Mouse (Mus musculus): ENCODE measurements around the gene Clec9a. TPM values are rescaled to one million over a fixed set of nuclear protein-coding genes. Genes with fewer than 3 reads are reported as not detected.

Clec9a gene
- total RNA-seq, 1 experiment: not detected

DNA sequence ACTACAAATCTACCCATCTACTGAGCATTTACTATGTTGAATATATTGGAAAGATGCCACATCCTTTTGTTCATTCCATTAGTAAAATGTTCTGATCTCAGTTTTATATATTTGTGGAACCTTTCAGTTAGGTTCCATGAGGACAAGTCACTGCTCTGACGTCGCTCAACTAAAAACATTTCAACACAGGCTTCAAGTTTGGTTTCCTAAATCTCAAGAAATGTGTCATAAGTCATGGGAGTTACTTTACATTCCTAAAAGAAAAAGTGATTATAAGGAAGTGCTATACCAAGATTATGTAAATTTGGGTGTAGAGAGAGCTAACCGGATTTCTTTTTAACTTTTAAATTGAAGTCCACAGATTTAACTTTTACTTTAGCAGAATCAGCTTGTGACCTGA is 27.4 kb downstream of the Clec9a start:
- Histone ChIP-seq H3K9me3 (ENCODE audit: control insufficient read depth, insufficient read depth, low read depth, low read length) (no peaks in the 10 kb centered on the region), H3K36me3 (ENCODE audit: control insufficient read depth, insufficient read depth, low read length, poor library complexity, severe bottlenecking) (no peaks in the 10 kb centered on the region), H3K4me1 (ENCODE audit: control insufficient read depth in 2 of 2, insufficient read depth in 2 of 2, low read length in 2 of 2, poor library complexity in 1 of 2) (no peaks in the 10 kb centered on the region), H3K4me3 (ENCODE audit: insufficient read depth in 1 of 2, low read depth in 1 of 2, low read length in 2 of 2, poor library complexity in 1 of 2, severe bottlenecking in 1 of 2) (no peak overlapping the region), H3K27ac (ENCODE audit: insufficient read depth, low read depth, low read length, poor library complexity, severe bottlenecking) (no peak overlapping the region), H3K9ac (ENCODE audit: insufficient read depth, low read depth, low read length, poor library complexity, severe bottlenecking) (no peak overlapping the region)
- TF ChIP-seq HCFC1 (IDR thresholded peaks at IDR 0.05; ENCODE audit: borderline replicate concordance, insufficient read depth, low read length) (no peak), ZC3H11A (IDR thresholded peaks at IDR 0.05; ENCODE audit: borderline replicate concordance, low read depth, low read length) (no peak), MAFK (IDR thresholded peaks at IDR 0.05; ENCODE audit: insufficient read depth, low read depth, low read length) (no peak), CHD2 (IDR thresholded peaks at IDR 0.05; ENCODE audit: low read depth, low read length) (no peak), ZNF384 (IDR thresholded peaks at IDR 0.05; ENCODE audit: low read depth, low read length) (no peak)
- DNase-seq (ENCODE audit: low read depth, low spot score): no peak
- in situ Hi-C loops (cut with MboI; ENCODE audit: low sequenced_read_pairs in 2 of 2, unreplicated experiment in 2 of 2): no loop called here

DNA sequence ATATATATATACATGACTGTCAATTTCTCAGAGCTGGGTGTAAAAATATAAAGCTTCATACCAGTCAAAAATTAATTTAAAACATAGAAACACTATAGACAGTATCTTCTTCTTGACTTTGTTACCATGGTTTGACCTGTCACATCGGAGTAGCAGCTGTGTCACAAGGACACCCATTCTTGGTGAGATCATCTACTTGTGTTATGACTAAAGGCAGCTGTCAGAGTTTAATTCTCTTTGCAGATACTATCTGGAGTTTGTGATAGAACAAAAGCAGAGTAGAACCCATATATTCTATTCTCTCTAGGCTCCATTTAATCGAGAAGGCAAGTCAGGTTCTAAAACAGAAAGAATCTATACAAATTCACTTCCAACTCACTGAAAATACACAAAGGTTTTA is 29.4 kb downstream of the Clec9a start:
- no peaks in the 10 kb centered on the region for H3K36me3 ChIP-seq (ENCODE audit: control insufficient read depth, insufficient read depth, low read length, poor library complexity, severe bottlenecking)
- TF ChIP-seq CHD2 (IDR thresholded peaks at IDR 0.05; ENCODE audit: low read depth, low read length): no peak
- TF ChIP-seq ZC3H11A (IDR thresholded peaks at IDR 0.05; ENCODE audit: borderline replicate concordance, low read depth, low read length): no peak
- TF ChIP-seq HCFC1 (IDR thresholded peaks at IDR 0.05; ENCODE audit: borderline replicate concordance, insufficient read depth, low read length): no peak
- no peak for TF ChIP-seq MAFK (IDR thresholded peaks at IDR 0.05; ENCODE audit: insufficient read depth, low read depth, low read length)
- no peak for TF ChIP-seq ZNF384 (IDR thresholded peaks at IDR 0.05; ENCODE audit: low read depth, low read length)
- no peaks in the 10 kb centered on the region for H3K9me3 ChIP-seq (ENCODE audit: control insufficient read depth, insufficient read depth, low read depth, low read length)
- DNase-seq (ENCODE audit: low read depth, low spot score): no peak
- no peak overlapping the region for H3K4me3 ChIP-seq (ENCODE audit: insufficient read depth in 1 of 2, low read depth in 1 of 2, low read length in 2 of 2, poor library complexity in 1 of 2, severe bottlenecking in 1 of 2)
- H3K27ac ChIP-seq (ENCODE audit: insufficient read depth, low read depth, low read length, poor library complexity, severe bottlenecking): no peak overlapping the region
- no peak overlapping the region for H3K9ac ChIP-seq (ENCODE audit: insufficient read depth, low read depth, low read length, poor library complexity, severe bottlenecking)
- H3K4me1 ChIP-seq (ENCODE audit: control insufficient read depth in 2 of 2, insufficient read depth in 2 of 2, low read length in 2 of 2, poor library complexity in 1 of 2): no peaks in the 10 kb centered on the region
- in situ Hi-C loops (cut with MboI; ENCODE audit: low sequenced_read_pairs in 2 of 2, unreplicated experiment in 2 of 2): no loop called here

DNA sequence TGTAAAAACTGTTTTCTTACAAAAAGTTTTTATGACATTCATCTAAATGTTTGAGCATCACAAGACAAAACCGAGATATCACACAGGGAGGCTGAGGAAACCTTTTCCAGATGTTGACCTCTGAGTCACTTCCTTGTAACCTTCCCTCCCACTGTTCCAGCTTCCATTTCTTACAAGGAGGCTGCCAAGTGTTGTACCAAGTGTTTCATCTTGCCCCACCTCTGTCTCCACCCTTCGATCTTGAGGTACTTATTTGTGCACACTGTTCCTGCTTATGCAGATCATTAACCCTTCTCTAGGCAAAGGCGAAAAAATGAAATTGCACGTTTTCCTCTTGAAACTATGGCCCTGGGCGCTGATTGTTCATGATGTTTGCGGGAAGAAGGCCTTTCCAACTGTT is 41.1 kb downstream of the Clec9a start:
- no peak for DNase-seq (ENCODE audit: low read depth, low spot score)
- no peak overlapping the region for H3K27ac ChIP-seq (ENCODE audit: insufficient read depth, low read depth, low read length, poor library complexity, severe bottlenecking)
- no peak overlapping the region for H3K9ac ChIP-seq (ENCODE audit: insufficient read depth, low read depth, low read length, poor library complexity, severe bottlenecking)
- no peaks in the 10 kb centered on the region for H3K36me3 ChIP-seq (ENCODE audit: control insufficient read depth, insufficient read depth, low read length, poor library complexity, severe bottlenecking)
- in situ Hi-C loops (cut with MboI; ENCODE audit: low sequenced_read_pairs in 2 of 2, unreplicated experiment in 2 of 2): no loop called here
- no peaks in the 10 kb centered on the region for H3K4me1 ChIP-seq (ENCODE audit: control insufficient read depth in 2 of 2, insufficient read depth in 2 of 2, low read length in 2 of 2, poor library complexity in 1 of 2)
- TF ChIP-seq HCFC1 (IDR thresholded peaks at IDR 0.05; ENCODE audit: borderline replicate concordance, insufficient read depth, low read length) (no peak), ZC3H11A (IDR thresholded peaks at IDR 0.05; ENCODE audit: borderline replicate concordance, low read depth, low read length) (no peak), ZNF384 (IDR thresholded peaks at IDR 0.05; ENCODE audit: low read depth, low read length) (no peak)
- no peaks in the 10 kb centered on the region for H3K9me3 ChIP-seq (ENCODE audit: control insufficient read depth, insufficient read depth, low read depth, low read length)
- H3K4me3 ChIP-seq (ENCODE audit: insufficient read depth in 1 of 2, low read depth in 1 of 2, low read length in 2 of 2, poor library complexity in 1 of 2, severe bottlenecking in 1 of 2): no peak overlapping the region

- Histone ChIP-seq H3K4me1 (ENCODE audit: control insufficient read depth in 2 of 2, insufficient read depth in 2 of 2, low read length in 2 of 2, poor library complexity in 1 of 2) (no peaks in the 10 kb centered on the region), H3K27ac (ENCODE audit: insufficient read depth, low read depth, low read length, poor library complexity, severe bottlenecking) (no peak within 1 kb of the TSS), H3K9me3 (ENCODE audit: control insufficient read depth, insufficient read depth, low read depth, low read length) (no peaks in the 10 kb centered on the region), H3K4me3 (ENCODE audit: insufficient read depth in 1 of 2, low read depth in 1 of 2, low read length in 2 of 2, poor library complexity in 1 of 2, severe bottlenecking in 1 of 2) (no peak within 1 kb of the TSS), H3K9ac (ENCODE audit: insufficient read depth, low read depth, low read length, poor library complexity, severe bottlenecking) (no peak within 1 kb of the TSS), H3K36me3 (ENCODE audit: control insufficient read depth, insufficient read depth, low read length, poor library complexity, severe bottlenecking) (no peaks in the 10 kb centered on the region)
- DNase-seq (ENCODE audit: low read depth, low spot score): no peak
- TF ChIP-seq ZC3H11A (IDR thresholded peaks at IDR 0.05; ENCODE audit: borderline replicate concordance, low read depth, low read length) (no peak), MAFK (IDR thresholded peaks at IDR 0.05; ENCODE audit: insufficient read depth, low read depth, low read length) (no peak), ZNF384 (IDR thresholded peaks at IDR 0.05; ENCODE audit: low read depth, low read length) (no peak), HCFC1 (IDR thresholded peaks at IDR 0.05; ENCODE audit: borderline replicate concordance, insufficient read depth, low read length) (no peak), CHD2 (IDR thresholded peaks at IDR 0.05; ENCODE audit: low read depth, low read length) (no peak)
- in situ Hi-C loops (cut with MboI; ENCODE audit: low sequenced_read_pairs in 2 of 2, unreplicated experiment in 2 of 2): no loop called here
These were observed 42.9 kb downstream of the Clec9a start, which contains the start of gene Clec1a for GRCm38 (mm10) chr6:129451411-129452039. Clec1a (minus strand) TSS chr6:129452000.

GRCm38 (mm10) chr6:129471386-129471785 is 62.7 kb downstream of the Clec9a start:
- no peak overlapping the region for H3K27ac ChIP-seq (ENCODE audit: insufficient read depth, low read depth, low read length, poor library complexity, severe bottlenecking)
- no peaks in the 10 kb centered on the region for H3K36me3 ChIP-seq (ENCODE audit: control insufficient read depth, insufficient read depth, low read length, poor library complexity, severe bottlenecking)
- H3K9ac ChIP-seq (ENCODE audit: insufficient read depth, low read depth, low read length, poor library complexity, severe bottlenecking): no peak overlapping the region
- H3K4me3 ChIP-seq (ENCODE audit: insufficient read depth in 1 of 2, low read depth in 1 of 2, low read length in 2 of 2, poor library complexity in 1 of 2, severe bottlenecking in 1 of 2): no peak overlapping the region
- in situ Hi-C loops (cut with MboI; ENCODE audit: low sequenced_read_pairs in 2 of 2, unreplicated experiment in 2 of 2): no loop called here
- TF ChIP-seq CHD2 (IDR thresholded peaks at IDR 0.05; ENCODE audit: low read depth, low read length) (no peak), MAFK (IDR thresholded peaks at IDR 0.05; ENCODE audit: insufficient read depth, low read depth, low read length) (no peak), HCFC1 (IDR thresholded peaks at IDR 0.05; ENCODE audit: borderline replicate concordance, insufficient read depth, low read length) (no peak), ZC3H11A (IDR thresholded peaks at IDR 0.05; ENCODE audit: borderline replicate concordance, low read depth, low read length) (no peak), ZNF384 (IDR thresholded peaks at IDR 0.05; ENCODE audit: low read depth, low read length) (no peak)
- no peaks in the 10 kb centered on the region for H3K4me1 ChIP-seq (ENCODE audit: control insufficient read depth in 2 of 2, insufficient read depth in 2 of 2, low read length in 2 of 2, poor library complexity in 1 of 2)
- DNase-seq (ENCODE audit: low read depth, low spot score): no peak
- H3K9me3 ChIP-seq (ENCODE audit: control insufficient read depth, insufficient read depth, low read depth, low read length): no peaks in the 10 kb centered on the region
